In the genomic region with DNA sequence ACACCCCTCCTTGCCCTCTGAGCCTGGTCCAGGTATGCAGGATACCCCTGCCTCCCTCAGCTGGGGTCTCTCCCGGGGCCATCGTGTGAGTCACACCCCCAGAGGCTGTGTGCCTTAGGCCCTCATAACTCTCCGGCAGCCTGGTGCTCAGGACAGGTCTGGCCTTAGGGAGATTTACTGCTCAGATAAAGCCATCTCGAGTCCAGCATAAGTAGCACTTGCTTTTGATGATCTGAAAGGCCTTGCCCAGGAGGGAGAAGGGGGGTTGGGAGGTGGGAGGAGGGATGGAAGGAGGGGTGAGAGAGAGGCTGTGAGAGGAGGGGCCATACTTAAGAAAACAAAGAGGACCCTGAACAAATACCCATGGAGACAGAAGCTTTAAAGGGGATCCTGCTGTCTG, we compare ENCODE assay signal across 19 mouse cellular contexts.
DNase-seq lines count a peak whose midpoint lies in the region; ATAC-seq lines count a peak whose summit lies in the region.
"Had no signal": no experiment of that assay in that cellular context is flagged by ENCODE, and none has a peak within 500 bp of the region (broad histone marks: within the 10 kb centered on the region; RNA-seq: fewer than 3 reads in every experiment).

No protein-coding gene starts in this region.

- DNase-seq in kidney, postnatal 4 days, result no peak
- peak; percentile 11 for DNase-seq in adrenal gland, postnatal 25 days
- DNase-seq in embryo, embryonic 11 days, result peak; percentile 18
- DNase-seq in right cerebral cortex, adult 18-20 months, result no peak
- no peak for DNase-seq in heart, postnatal 4 days
- DNase-seq: cerebellum, postnatal 10 days; gastrocnemius, postnatal 14 days; lung, postnatal 4 days; midbrain, embryonic 14.5 days had no signal

- H3K9me3 ChIP-seq in kidney, embryonic 16.5 days (ENCODE audit: low read length), result no peaks in the 10 kb centered on the region
- no peaks in the 10 kb centered on the region for H3K9me3 ChIP-seq in neural tube, embryonic 15.5 days (replicated peaks)
- H3K9me3 ChIP-seq: hindbrain, embryonic 15.5 days; kidney, embryonic 15.5 days; limb, embryonic 13.5 days; lung, embryonic 15.5 days had no signal

- WGBS in kidney, embryonic 16.5 days, result 8% methylated on average over 4 of the region's 4 CpGs
- 10% methylated on average over 4 of the region's 4 CpGs for WGBS in neural tube, embryonic 15.5 days

- no peaks in the 10 kb centered on the region for H3K4me1 ChIP-seq in kidney, embryonic 16.5 days (ENCODE audit: insufficient read depth, low read length)
- peaks cover 3% of the 10 kb centered on the region; the same call in 1 of the 2 replicates for H3K4me1 ChIP-seq in neural tube, embryonic 15.5 days
- H3K4me1 ChIP-seq: hindbrain, embryonic 15.5 days; limb, embryonic 13.5 days; lung, embryonic 15.5 days had no signal

- no peak overlapping the region for H3K4me2 ChIP-seq in kidney, embryonic 16.5 days (replicated peaks; ENCODE audit: low read depth, low read length)
- H3K4me2 ChIP-seq in neural tube, embryonic 15.5 days, result no peak overlapping the region
- H3K4me2 ChIP-seq: hindbrain, embryonic 15.5 days; kidney, embryonic 15.5 days; limb, embryonic 13.5 days; lung, embryonic 15.5 days had no signal

- no peak overlapping the region for H3K4me3 ChIP-seq in kidney, embryonic 16.5 days (ENCODE audit: low read length)
- H3K4me3 ChIP-seq in neural tube, embryonic 15.5 days (replicated peaks), result no peak overlapping the region
- H3K4me3 ChIP-seq: hindbrain, embryonic 15.5 days; kidney, embryonic 15.5 days; limb, embryonic 13.5 days; lung, embryonic 15.5 days; myocyte had no signal

- 0 out of 2 replicates have a peak, but pooled peaks have one; percentile 49 for ATAC-seq in kidney, embryonic 16.5 days (ENCODE audit: low FRiP score, low TSS enrichment)
- 0 out of 2 replicates have a peak, but pooled peaks have one; percentile 12 for ATAC-seq in neural tube, embryonic 15.5 days (ENCODE audit: low FRiP score)
- ATAC-seq: forebrain, embryonic 14.5 days; intestine, postnatal 0 days had no signal

- no peaks in the 10 kb centered on the region for H3K27me3 ChIP-seq in kidney, embryonic 16.5 days (ENCODE audit: insufficient read depth, low read length)
- no peaks in the 10 kb centered on the region for H3K27me3 ChIP-seq in neural tube, embryonic 15.5 days (replicated peaks)
- H3K27me3 ChIP-seq: hindbrain, embryonic 15.5 days; lung, embryonic 15.5 days had no signal

- no peak overlapping the region for H3K9ac ChIP-seq in kidney, embryonic 16.5 days (replicated peaks; ENCODE audit: low read length)
- H3K9ac ChIP-seq in neural tube, embryonic 15.5 days (replicated peaks), result no peak overlapping the region
- H3K9ac ChIP-seq: hindbrain, embryonic 15.5 days; kidney, embryonic 15.5 days; limb, embryonic 13.5 days; liver, embryonic 14.5 days; lung, embryonic 15.5 days had no signal

- no peak overlapping the region for H3K27ac ChIP-seq in kidney, embryonic 16.5 days (ENCODE audit: low read length)
- no peak overlapping the region for H3K27ac ChIP-seq in neural tube, embryonic 15.5 days (replicated peaks)
- H3K27ac ChIP-seq: hindbrain, embryonic 15.5 days; kidney, embryonic 15.5 days; limb, embryonic 13.5 days; liver, embryonic 14.5 days; lung, embryonic 15.5 days had no signal

- H3K36me3 ChIP-seq in kidney, embryonic 16.5 days (ENCODE audit: insufficient read depth, low read length), result no peaks in the 10 kb centered on the region
- no peaks in the 10 kb centered on the region for H3K36me3 ChIP-seq in neural tube, embryonic 15.5 days
- H3K36me3 ChIP-seq: hindbrain, embryonic 15.5 days; kidney, embryonic 15.5 days; limb, embryonic 13.5 days; lung, embryonic 15.5 days had no signal

Comparison
In these comparisons a context has a peak if more than half of its experiments do, and no peak if none do; other contexts are left out.
1. DNase-seq: peak in adrenal gland, postnatal 25 days (single experiment) and embryo, embryonic 11 days (single experiment); none in kidney, postnatal 4 days (0 of 2), right cerebral cortex, adult 18-20 months (single experiment) and heart, postnatal 4 days (single experiment).